Mouse (Mus musculus) limb, embryonic 14.5 days (tissue): ENCODE results near the gene Olfr1152. TPM values are rescaled to one million over a fixed set of nuclear protein-coding genes. Genes with fewer than 3 reads are reported as not detected.

Source experiments
- ATAC-seq: fragments of 200-750 bp; cut with Nextera tagmentation; 2 replicates; pipeline ENCODE4 v1.8.0; 2017; ENCODE audit warnings: low read depth, moderate number of reproducible peaks, moderate TSS enrichment; ENCODE audit not compliant: low FRiP score
- DNase-seq: peaks from one replicate; pipeline ENCODE4 v3.0.0-alpha.2; 2015; ENCODE audit warnings: low spot score
- H3K27ac ChIP-seq: fragments of 300-500 bp; sonication (generic); replicated peaks from 2 replicates; pipeline ENCODE4 v1.5.1; 2014; ENCODE audit warnings: low read depth, mild to moderate bottlenecking, low read length, moderate library complexity, mixed read lengths
- H3K27me3 ChIP-seq: fragments of 300-500 bp; sonication (generic); 2 replicates; pipeline ENCODE4 v1.6.1; 2014; ENCODE audit warnings: low read length, mixed read lengths; ENCODE audit not compliant: control insufficient read depth, insufficient read depth
- H3K36me3 ChIP-seq: fragments of 300-500 bp; sonication (generic); 2 replicates; pipeline ENCODE4 v1.6.1; 2014; ENCODE audit warnings: mild to moderate bottlenecking, low read length, moderate library complexity, mixed read lengths; ENCODE audit not compliant: control insufficient read depth, insufficient read depth
- H3K4me1 ChIP-seq: fragments of 300-500 bp; sonication (generic); 2 replicates; pipeline ENCODE4 v1.6.1; 2014; ENCODE audit warnings: antibody characterized with exemption, low read length, mixed read lengths; ENCODE audit not compliant: control insufficient read depth, insufficient read depth
- H3K4me2 ChIP-seq: fragments of 300-500 bp; sonication (generic); replicated peaks from 2 replicates; pipeline ENCODE4 v1.6.1; 2014; ENCODE audit warnings: low read depth, mild to moderate bottlenecking, low read length, moderate library complexity; ENCODE audit not compliant: severe bottlenecking
- H3K4me3 ChIP-seq: fragments of 300-500 bp; sonication (generic); replicated peaks from 2 replicates; pipeline ENCODE4 v1.5.1; 2014; ENCODE audit warnings: low read length
- H3K9ac ChIP-seq: fragments of 300-500 bp; sonication (generic); 2 replicates; pipeline ENCODE4 v1.6.1; 2014; ENCODE audit warnings: mild to moderate bottlenecking, low read depth, low read length, moderate library complexity; ENCODE audit not compliant: severe bottlenecking
- H3K9me3 ChIP-seq: fragments of 300-500 bp; sonication (generic); 2 replicates; pipeline ENCODE4 v1.6.1; 2016; ENCODE audit warnings: low read length; ENCODE audit not compliant: control insufficient read depth
- POLR2A ChIP-seq: fragments of 200-500 bp; IDR thresholded peaks from 2 replicates; pipeline ENCODE4 v1.8.0; 2012; ENCODE audit warnings: inconsistent platforms, mild to moderate bottlenecking, moderate library complexity, borderline replicate concordance; ENCODE audit not compliant: insufficient read depth, insufficient read length; ENCODE audit errors: extremely low read depth
- WGBS: fragments of 180-500 bp; shearing (Covaris S2); extraction: QIAGEN DNeasy Blood & Tissue Kit; methylation state at CpG from one replicate; pipeline ENCODE4 v1.1.7; 2014; 5-methylcytosine and 5-hydroxymethylcytosine counted together
- polyA plus RNA-seq, 2 experiments: library from polyadenylated mRNA; depleted of rRNA in 1 of 2; stranded (reverse) in 1 of 2; unstranded in 1 of 2; fragments of >200 nt; fragmentation: Nextera tagmentation in 1 of 2; extraction: Ambion mirVana in 1 of 2; gene quantifications; 2 replicates each; pipeline versions ENCODE4 v1.2.1 to v1.2.3; 2012 to 2014

Olfr1152 gene
- not detected in 2 replicates for polyA plus RNA-seq (2012; rRNA removed)
- not detected in 2 replicates for polyA plus RNA-seq (2014; fragmentation: Nextera tagmentation; extraction: Ambion mirVana)

GRCm38 (mm10) chr2:87866192-87866591 is at the start of gene Olfr1152:
TSS of gene Olfr1152 (plus strand) at chr2:87866492.
- Histone ChIP-seq H3K27ac (no peak within 1 kb of the TSS), H3K9ac (no peak within 1 kb of the TSS), H3K9me3 (no peaks in the 10 kb centered on the region), H3K27me3 (no peaks in the 10 kb centered on the region), H3K4me2 (no peak within 1 kb of the TSS), H3K4me1 (no peaks in the 10 kb centered on the region), H3K4me3 (no peak within 1 kb of the TSS), H3K36me3 (no peaks in the 10 kb centered on the region)
- DNase-seq (no peak), ATAC-seq (no peak)
- no peak for TF ChIP-seq POLR2A

- ATAC-seq (no peak), DNase-seq (no peak)
- H3K4me3 ChIP-seq: no peak within 1 kb of the TSS
- no peaks in the 10 kb centered on the region for H3K4me1 ChIP-seq
- TF ChIP-seq POLR2A: no peak
- H3K27ac ChIP-seq: no peak within 1 kb of the TSS
- H3K9me3 ChIP-seq: no peaks in the 10 kb centered on the region
- WGBS: 84% methylated on average over 1 of the region's 1 CpGs
- no peak within 1 kb of the TSS for H3K9ac ChIP-seq
- no peaks in the 10 kb centered on the region for H3K36me3 ChIP-seq
- no peaks in the 10 kb centered on the region for H3K27me3 ChIP-seq
- H3K4me2 ChIP-seq: no peak within 1 kb of the TSS
Observed at GRCm38 (mm10) chr2:87830233-87830632, 36.1 kb upstream of the Olfr1152 start, which contains the start of gene Olfr1148. TSS of gene Olfr1148 (plus strand) at chr2:87830533.

- H3K9ac ChIP-seq: no peak within 1 kb of the TSS
- H3K4me1 ChIP-seq: no peaks in the 10 kb centered on the region
- H3K36me3 ChIP-seq: no peaks in the 10 kb centered on the region
- WGBS: 67% methylated on average over 1 of the region's 1 CpGs
- ATAC-seq (no peak), DNase-seq (no peak)
- H3K4me3 ChIP-seq: no peak within 1 kb of the TSS
- no peak within 1 kb of the TSS for H3K4me2 ChIP-seq
- no peak for TF ChIP-seq POLR2A
- no peak within 1 kb of the TSS for H3K27ac ChIP-seq
- H3K27me3 ChIP-seq: no peaks in the 10 kb centered on the region
- no peaks in the 10 kb centered on the region for H3K9me3 ChIP-seq
Observed at GRCm38 (mm10) chr2:87843693-87844092, 22.6 kb upstream of the Olfr1152 start, which contains the start of gene Olfr1150-ps1. TSS of gene Olfr1150-ps1 (plus strand) at chr2:87843993.

- Histone ChIP-seq H3K4me1 (no peaks in the 10 kb centered on the region), H3K9ac (no peak within 1 kb of the TSS), H3K27ac (no peak within 1 kb of the TSS), H3K4me2 (no peak within 1 kb of the TSS), H3K9me3 (no peaks in the 10 kb centered on the region), H3K36me3 (no peaks in the 10 kb centered on the region), H3K4me3 (no peak within 1 kb of the TSS), H3K27me3 (no peaks in the 10 kb centered on the region)
- WGBS: 90% methylated on average over 1 of the region's 1 CpGs
- ATAC-seq (no peak), DNase-seq (no peak)
- TF ChIP-seq POLR2A: no peak
Observed at GRCm38 (mm10) chr2:87855562-87855961, 10.7 kb upstream of the Olfr1152 start, which contains the start of gene Olfr1151. TSS of gene Olfr1151 (plus strand) at chr2:87855862.

GRCm38 (mm10) chr2:87894662-87895061 is 28.4 kb downstream of the Olfr1152 start, which contains the start of gene Olfr1153:
TSS of gene Olfr1153 (plus strand) at chr2:87894962.
- no peak for DNase-seq
- Histone ChIP-seq H3K4me3 (no peak within 1 kb of the TSS), H3K9ac (no peak within 1 kb of the TSS), H3K9me3 (no peaks in the 10 kb centered on the region), H3K4me1 (no peaks in the 10 kb centered on the region), H3K4me2 (no peak within 1 kb of the TSS), H3K36me3 (no peaks in the 10 kb centered on the region), H3K27ac (no peak within 1 kb of the TSS), H3K27me3 (no peaks in the 10 kb centered on the region)
- 69% methylated on average over 1 of the region's 1 CpGs for WGBS
- ATAC-seq: no peak
- TF ChIP-seq POLR2A: no peak
